Mouse (Mus musculus) neural tube, embryonic 10.5 days (tissue): ENCODE results near the gene Aldoart1.

Experiments used
- DNase-seq: peaks from one replicate; pipeline ENCODE4 v3.0.0-alpha.2; 2017; ENCODE audit warnings: low spot score; ENCODE audit errors: extremely low spot score

Gene Aldoart1

GRCm38 (mm10) chr4:72852534-72852933, at the start of gene Aldoart1:
Gene Aldoart1, minus strand, starts transcription at chr4:72852634.
- DNase-seq: no peak

GRCm38 (mm10) chr4:72901566-72901965, 49.1 kb upstream of the Aldoart1 start:
- DNase-seq: no peak

GRCm38 (mm10) chr4:72865371-72866075, 13.1 kb upstream of the Aldoart1 start:
- DNase-seq: no peak

GRCm38 (mm10) chr4:72844276-72844675, 8.2 kb downstream of the Aldoart1 start:
- DNase-seq: no peak

- DNase-seq: no peak
Measured at GRCm38 (mm10) chr4:72843025-72843424, 9.4 kb downstream of the Aldoart1 start.

GRCm38 (mm10) chr4:72836430-72836829, 16.0 kb downstream of the Aldoart1 start:
- no peak for DNase-seq

- DNase-seq: no peak
Measured at GRCm38 (mm10) chr4:72835400-72835799, 17.0 kb downstream of the Aldoart1 start.

- no peak for DNase-seq
Measured at GRCm38 (mm10) chr4:72800816-72801215, 51.6 kb downstream of the Aldoart1 start.
